Mouse (Mus musculus): ENCODE measurements around the gene Gnas. TPM values are rescaled to one million over a fixed set of nuclear protein-coding genes. Genes with fewer than 3 reads are reported as not detected.
"Not testable (repeated sequence)": the region's sequence is repeated elsewhere in the genome, so short reads cannot be mapped to it uniquely, and the experiment has no call there.

Gnas gene
- polyA plus RNA-seq, 1 experiment from 2014 or later: 1,127 TPM

- Histone ChIP-seq H3K36me3 (ENCODE audit: control insufficient read depth, insufficient read depth, low read length) (no peaks in the 10 kb centered on the region), H3K9ac (ENCODE audit: low read depth, low read length) (no peak overlapping the region), H3K4me3 (ENCODE audit: low read depth, low read length) (no peak overlapping the region), H3K27ac (ENCODE audit: low read depth, low read length) (no peak overlapping the region), H3K9me3 (replicated peaks; ENCODE audit: control insufficient read depth, low read length) (no peaks in the 10 kb centered on the region), H3K27me3 (ENCODE audit: control insufficient read depth, insufficient read depth, low read length) (no peaks in the 10 kb centered on the region), H3K4me2 (no peak overlapping the region), H3K4me1 (ENCODE audit: control insufficient read depth, insufficient read depth, low read length) (no peaks in the 10 kb centered on the region)
- no peak for ATAC-seq (replicated peaks; ENCODE audit: insufficient number of reproducible peaks, low FRiP score, low TSS enrichment)
- WGBS (ENCODE audit: insufficient replicate concordance): 30% methylated on average over 5 of the region's 5 CpGs
Measured at GRCm38 (mm10) chr2:174305646-174306045, 21.5 kb downstream of the Gnas start.

DNA sequence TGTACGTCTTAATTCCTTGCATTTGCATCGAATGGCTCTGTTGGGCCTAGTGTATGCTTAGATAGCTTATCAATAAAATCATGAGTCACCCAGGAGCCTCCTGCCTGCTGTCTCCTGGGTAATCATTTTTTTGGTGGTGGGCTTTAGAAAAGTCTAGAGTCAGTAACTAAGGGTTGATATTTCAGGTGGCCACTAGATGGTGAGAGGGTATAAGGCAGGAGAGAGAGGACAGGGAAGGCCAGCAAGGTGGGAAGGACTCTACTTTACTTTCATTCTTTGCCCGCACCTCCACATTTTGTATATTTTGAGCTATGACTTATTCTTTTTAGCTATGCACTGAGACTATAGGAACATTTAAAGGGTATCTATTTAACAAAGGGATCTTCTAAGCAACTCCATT, 23.8 kb downstream of the Gnas start:
- Histone ChIP-seq H3K9me3 (replicated peaks; ENCODE audit: control insufficient read depth, low read length) (no peaks in the 10 kb centered on the region), H3K9ac (ENCODE audit: low read depth, low read length) (no peak overlapping the region), H3K4me1 (ENCODE audit: control insufficient read depth, insufficient read depth, low read length) (no peaks in the 10 kb centered on the region), H3K36me3 (ENCODE audit: control insufficient read depth, insufficient read depth, low read length) (no peaks in the 10 kb centered on the region), H3K27me3 (ENCODE audit: control insufficient read depth, insufficient read depth, low read length) (no peaks in the 10 kb centered on the region), H3K27ac (ENCODE audit: low read depth, low read length) (no peak overlapping the region), H3K4me3 (ENCODE audit: low read depth, low read length) (no peak overlapping the region), H3K4me2 (no peak overlapping the region)
- 57% methylated on average over 3 of the region's 3 CpGs for WGBS (ENCODE audit: insufficient replicate concordance)
- no peak for ATAC-seq (replicated peaks; ENCODE audit: insufficient number of reproducible peaks, low FRiP score, low TSS enrichment)

DNA sequence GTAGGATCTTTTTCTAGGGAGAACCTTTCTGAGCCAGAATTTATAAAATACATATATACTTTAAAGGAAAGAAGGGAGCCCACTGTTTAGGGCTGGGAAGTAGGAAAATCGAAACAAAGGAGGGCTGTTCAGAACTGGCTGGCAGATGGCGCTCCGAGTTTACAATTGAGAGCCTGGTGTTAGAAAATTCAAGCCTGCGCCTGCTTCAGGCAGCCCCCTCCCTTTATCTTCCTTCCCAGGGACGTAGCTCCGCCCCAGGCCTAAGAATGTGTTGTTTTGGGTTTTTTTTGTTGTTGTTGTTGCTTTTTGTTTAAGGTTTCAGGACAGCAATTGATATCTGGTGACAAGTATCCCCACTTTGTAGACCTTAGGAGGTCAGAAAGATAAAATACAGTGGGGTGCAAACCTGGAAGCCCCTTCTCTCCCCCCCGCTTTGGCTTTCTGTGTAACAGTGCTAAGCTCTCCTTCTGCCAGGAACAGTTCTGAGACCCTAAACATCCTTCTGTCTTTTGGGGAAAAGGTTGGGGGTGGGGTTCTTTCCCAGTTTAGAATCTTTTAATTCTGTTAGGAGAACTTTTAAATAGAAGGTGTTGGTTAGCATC, 26.9 kb downstream of the Gnas start:
- Histone ChIP-seq H3K4me1 (ENCODE audit: control insufficient read depth, insufficient read depth, low read length) (no peaks in the 10 kb centered on the region), H3K27ac (ENCODE audit: low read depth, low read length) (no peak overlapping the region), H3K9me3 (replicated peaks; ENCODE audit: control insufficient read depth, low read length) (no peaks in the 10 kb centered on the region), H3K36me3 (ENCODE audit: control insufficient read depth, insufficient read depth, low read length) (no peaks in the 10 kb centered on the region), H3K27me3 (ENCODE audit: control insufficient read depth, insufficient read depth, low read length) (no peaks in the 10 kb centered on the region), H3K9ac (ENCODE audit: low read depth, low read length) (no peak overlapping the region), H3K4me2 (no peak overlapping the region), H3K4me3 (ENCODE audit: low read depth, low read length) (no peak overlapping the region)
- WGBS (ENCODE audit: insufficient replicate concordance): 14% methylated on average over 7 of the region's 7 CpGs
- peak; percentile 42; the same call in 1 of the 2 replicates for ATAC-seq (replicated peaks; ENCODE audit: insufficient number of reproducible peaks, low FRiP score, low TSS enrichment)

DNA sequence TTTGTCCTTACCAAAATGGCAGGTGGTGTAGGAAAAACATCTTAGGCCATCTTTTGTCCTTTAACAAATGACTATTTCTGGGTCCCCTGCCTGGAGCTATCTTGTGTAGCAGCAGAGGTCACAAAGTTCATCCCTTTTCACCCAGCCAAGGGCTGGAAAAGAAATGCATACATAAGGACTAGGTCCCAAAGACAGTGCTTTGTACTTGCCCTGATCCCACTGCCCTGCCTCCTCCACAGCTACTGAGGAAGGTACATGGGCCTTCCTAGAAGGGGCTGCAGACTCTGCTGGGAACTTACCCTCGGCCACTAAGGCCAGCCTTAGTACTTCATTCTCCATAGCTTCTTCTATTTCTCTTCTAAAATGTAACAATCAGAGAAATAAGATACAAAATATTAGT, 27.5 kb downstream of the Gnas start:
- Histone ChIP-seq H3K9ac (ENCODE audit: low read depth, low read length) (no peak overlapping the region), H3K4me3 (ENCODE audit: low read depth, low read length) (no peak overlapping the region), H3K9me3 (replicated peaks; ENCODE audit: control insufficient read depth, low read length) (no peaks in the 10 kb centered on the region), H3K4me2 (no peak overlapping the region), H3K27me3 (ENCODE audit: control insufficient read depth, insufficient read depth, low read length) (no peaks in the 10 kb centered on the region), H3K27ac (ENCODE audit: low read depth, low read length) (no peak overlapping the region), H3K4me1 (ENCODE audit: control insufficient read depth, insufficient read depth, low read length) (no peaks in the 10 kb centered on the region), H3K36me3 (ENCODE audit: control insufficient read depth, insufficient read depth, low read length) (no peaks in the 10 kb centered on the region)
- ATAC-seq (replicated peaks; ENCODE audit: insufficient number of reproducible peaks, low FRiP score, low TSS enrichment): no peak
- 71% methylated on average over 1 of the region's 1 CpGs for WGBS (ENCODE audit: insufficient replicate concordance)

DNA sequence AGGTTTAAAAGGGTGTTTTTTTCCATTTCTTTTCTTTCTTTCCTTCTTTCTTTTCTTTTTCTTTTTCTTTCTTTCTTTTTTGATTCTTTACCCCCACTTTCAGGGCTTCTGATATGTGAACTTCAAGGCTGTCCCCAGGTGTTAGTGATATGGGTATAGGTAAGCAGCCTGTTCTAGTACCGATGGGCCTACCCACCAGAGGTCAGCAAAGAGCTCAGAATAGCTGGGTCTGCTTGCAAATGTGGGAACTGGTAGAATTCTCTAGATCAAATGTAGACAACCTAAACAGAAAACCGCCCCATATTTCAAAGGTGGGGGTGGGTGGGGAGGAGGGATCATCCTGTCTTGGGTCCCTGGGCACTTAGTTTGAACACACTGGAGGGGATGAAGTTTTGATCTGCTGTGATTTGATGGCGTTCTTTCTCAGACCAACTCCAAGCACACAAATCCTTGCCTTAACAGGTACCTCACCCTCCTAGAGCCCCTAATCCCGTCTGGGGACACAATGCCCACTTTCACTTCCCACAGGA, 28.1 kb downstream of the Gnas start:
- no peak; the same call in 1 of the 2 replicates for ATAC-seq (replicated peaks; ENCODE audit: insufficient number of reproducible peaks, low FRiP score, low TSS enrichment)
- Histone ChIP-seq H3K27ac (ENCODE audit: low read depth, low read length) (no peak overlapping the region), H3K36me3 (ENCODE audit: control insufficient read depth, insufficient read depth, low read length) (no peaks in the 10 kb centered on the region), H3K4me2 (no peak overlapping the region), H3K27me3 (ENCODE audit: control insufficient read depth, insufficient read depth, low read length) (no peaks in the 10 kb centered on the region), H3K9me3 (replicated peaks; ENCODE audit: control insufficient read depth, low read length) (no peaks in the 10 kb centered on the region), H3K4me1 (ENCODE audit: control insufficient read depth, insufficient read depth, low read length) (no peaks in the 10 kb centered on the region), H3K4me3 (ENCODE audit: low read depth, low read length) (no peak overlapping the region), H3K9ac (ENCODE audit: low read depth, low read length) (no peak overlapping the region)
- 37% methylated on average over 4 of the region's 4 CpGs for WGBS (ENCODE audit: insufficient replicate concordance)

DNA sequence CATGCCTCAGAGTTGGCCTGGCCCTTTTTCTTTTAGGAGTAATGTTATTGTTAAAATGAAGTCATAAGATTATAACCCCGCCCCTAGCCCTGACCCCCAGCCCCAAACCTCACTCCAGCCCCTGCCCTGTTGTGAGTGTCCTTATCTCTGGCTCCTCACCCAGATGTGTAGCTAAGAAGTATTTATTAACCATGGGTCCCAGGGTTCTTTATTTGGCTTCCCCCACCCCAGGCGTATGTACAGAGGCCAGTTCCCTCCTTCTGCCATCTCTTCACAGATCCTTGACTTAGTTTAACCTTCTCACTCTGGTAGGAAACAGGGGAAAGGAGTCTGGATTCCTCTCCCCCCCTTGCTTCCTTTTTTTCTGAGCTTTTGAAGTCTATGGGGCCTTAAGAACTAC, 28.5 kb downstream of the Gnas start:
- Histone ChIP-seq H3K27me3 (ENCODE audit: control insufficient read depth, insufficient read depth, low read length) (no peaks in the 10 kb centered on the region), H3K4me1 (ENCODE audit: control insufficient read depth, insufficient read depth, low read length) (no peaks in the 10 kb centered on the region), H3K27ac (ENCODE audit: low read depth, low read length) (no peak overlapping the region), H3K9ac (ENCODE audit: low read depth, low read length) (no peak overlapping the region), H3K4me2 (no peak overlapping the region), H3K36me3 (ENCODE audit: control insufficient read depth, insufficient read depth, low read length) (no peaks in the 10 kb centered on the region), H3K4me3 (ENCODE audit: low read depth, low read length) (no peak overlapping the region), H3K9me3 (replicated peaks; ENCODE audit: control insufficient read depth, low read length) (no peaks in the 10 kb centered on the region)
- ATAC-seq (replicated peaks; ENCODE audit: insufficient number of reproducible peaks, low FRiP score, low TSS enrichment): no peak; the same call in 1 of the 2 replicates
- 61% methylated on average over 2 of the region's 2 CpGs for WGBS (ENCODE audit: insufficient replicate concordance)

DNA sequence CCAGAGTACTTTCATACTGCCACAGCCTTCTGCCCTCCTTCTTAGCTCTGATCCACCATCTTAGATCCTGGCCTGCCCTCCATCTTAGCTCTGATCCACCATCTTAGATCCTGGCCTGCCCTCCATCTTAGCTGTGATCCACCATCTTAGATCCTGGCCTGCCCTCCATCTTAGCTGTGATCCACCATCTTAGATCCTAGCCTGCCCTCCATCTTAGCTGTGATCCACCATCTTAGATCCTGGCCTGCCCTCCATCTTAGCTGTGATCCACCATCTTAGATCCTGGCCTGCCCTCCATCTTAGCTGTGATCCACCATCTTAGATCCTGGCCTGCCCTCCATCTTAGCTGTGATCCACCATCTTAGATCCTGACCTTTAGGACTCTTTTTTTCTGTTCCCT, 31.3 kb downstream of the Gnas start:
- H3K27ac ChIP-seq (ENCODE audit: low read depth, low read length); H3K36me3 ChIP-seq (ENCODE audit: control insufficient read depth, insufficient read depth, low read length); ATAC-seq (replicated peaks; ENCODE audit: insufficient number of reproducible peaks, low FRiP score, low TSS enrichment); H3K4me3 ChIP-seq (ENCODE audit: low read depth, low read length); H3K4me2 ChIP-seq; H3K9ac ChIP-seq (ENCODE audit: low read depth, low read length); H3K9me3 ChIP-seq (replicated peaks; ENCODE audit: control insufficient read depth, low read length); H3K27me3 ChIP-seq (ENCODE audit: control insufficient read depth, insufficient read depth, low read length); H3K4me1 ChIP-seq (ENCODE audit: control insufficient read depth, insufficient read depth, low read length): not testable (repeated sequence)

- no peak overlapping the region for H3K9ac ChIP-seq (ENCODE audit: low read depth, low read length)
- no peaks in the 10 kb centered on the region for H3K4me1 ChIP-seq (ENCODE audit: control insufficient read depth, insufficient read depth, low read length)
- no peak overlapping the region for H3K4me2 ChIP-seq
- no peaks in the 10 kb centered on the region for H3K27me3 ChIP-seq (ENCODE audit: control insufficient read depth, insufficient read depth, low read length)
- H3K4me3 ChIP-seq (ENCODE audit: low read depth, low read length): no peak overlapping the region
- no peaks in the 10 kb centered on the region for H3K36me3 ChIP-seq (ENCODE audit: control insufficient read depth, insufficient read depth, low read length)
- no peaks in the 10 kb centered on the region for H3K9me3 ChIP-seq (replicated peaks; ENCODE audit: control insufficient read depth, low read length)
- WGBS (ENCODE audit: insufficient replicate concordance): 85% methylated on average over 9 of the region's 9 CpGs
- ATAC-seq (replicated peaks; ENCODE audit: insufficient number of reproducible peaks, low FRiP score, low TSS enrichment): no peak
- H3K27ac ChIP-seq (ENCODE audit: low read depth, low read length): no peak overlapping the region
Measured at GRCm38 (mm10) chr2:174316661-174317060, 32.5 kb downstream of the Gnas start.

DNA sequence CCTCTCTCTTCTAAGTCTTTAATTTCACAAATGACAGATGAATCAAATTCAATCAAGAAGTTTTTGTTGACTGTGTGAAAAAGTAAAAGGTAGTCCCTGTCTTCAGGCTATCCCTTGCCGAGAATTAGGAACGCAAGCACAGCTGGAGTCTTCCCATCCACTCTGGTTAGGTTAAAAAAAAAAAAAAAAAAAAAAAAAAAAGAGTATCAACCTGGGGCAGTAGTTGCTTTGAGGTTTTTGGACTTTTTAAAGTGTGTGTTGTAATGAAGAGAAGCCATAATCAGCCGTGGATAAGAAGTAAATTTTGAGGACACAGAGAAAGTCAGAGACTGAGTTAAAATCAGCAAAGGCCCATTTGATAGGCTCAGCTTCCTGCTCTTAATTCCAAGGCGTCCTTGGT, 41.9 kb downstream of the Gnas start:
- ATAC-seq (replicated peaks; ENCODE audit: insufficient number of reproducible peaks, low FRiP score, low TSS enrichment): no peak
- H3K4me2 ChIP-seq: no peak overlapping the region
- H3K4me3 ChIP-seq (ENCODE audit: low read depth, low read length): no peak overlapping the region
- no peak overlapping the region for H3K9ac ChIP-seq (ENCODE audit: low read depth, low read length)
- 69% methylated on average over 4 of the region's 4 CpGs for WGBS (ENCODE audit: insufficient replicate concordance)
- H3K27ac ChIP-seq (ENCODE audit: low read depth, low read length): no peak overlapping the region
- H3K9me3 ChIP-seq (replicated peaks; ENCODE audit: control insufficient read depth, low read length): no peaks in the 10 kb centered on the region
- H3K36me3 ChIP-seq (ENCODE audit: control insufficient read depth, insufficient read depth, low read length): no peaks in the 10 kb centered on the region
- no peaks in the 10 kb centered on the region for H3K27me3 ChIP-seq (ENCODE audit: control insufficient read depth, insufficient read depth, low read length)
- peaks cover 5% of the 10 kb centered on the region for H3K4me1 ChIP-seq (ENCODE audit: control insufficient read depth, insufficient read depth, low read length)

Measured in heart, embryonic 11.5 days (tissue).